Mouse (Mus musculus) CH12.LX (cell line): ENCODE data around the gene Btbd9. TPM values are rescaled to one million over a fixed set of nuclear protein-coding genes. Genes with fewer than 3 reads are reported as not detected.

Experiments
- DNase-seq: peaks from one replicate; pipeline ENCODE4 v3.0.0-alpha.2; 2013; ENCODE audit errors: extremely low read depth
- H3K27ac ChIP-seq: 2 replicates; pipeline ENCODE4 v1.5.1; 2012; ENCODE audit warnings: low read depth, mild to moderate bottlenecking, control low read depth, moderate library complexity; ENCODE audit not compliant: insufficient read depth
- H3K27me3 ChIP-seq: replicated peaks from 2 replicates; pipeline ENCODE3; 2012; ENCODE audit warnings: inconsistent platforms
- H3K36me3 ChIP-seq, 2 experiments: replicated peaks in 1 of 2; 2 replicates each; pipeline versions ENCODE3 to v1.6.1; 2012; ENCODE audit warnings: inconsistent platforms in 1 of 2, low read length in 1 of 2, mild to moderate bottlenecking in 1 of 2, mixed read lengths in 1 of 2, moderate library complexity in 1 of 2; ENCODE audit not compliant: control insufficient read depth in 1 of 2, insufficient read depth in 1 of 2
- H3K4me1 ChIP-seq, 2 experiments: 2 replicates each; pipeline ENCODE4 v1.6.1; 2012; ENCODE audit warnings: inconsistent platforms in 1 of 2, moderate library complexity in 1 of 2; ENCODE audit not compliant: insufficient read depth in 2 of 2, control insufficient read depth in 1 of 2
- H3K4me2 ChIP-seq: 2 replicates; pipeline ENCODE4 v1.6.1; 2012; ENCODE audit warnings: low read depth, mild to moderate bottlenecking, control low read depth; ENCODE audit not compliant: poor library complexity, insufficient read depth, severe bottlenecking
- H3K4me3 ChIP-seq, 3 experiments: fragments of 150-350 bp in 1 of 3; sonication (generic) in 1 of 3; replicated peaks in 1 of 3; 2 replicates each; pipeline versions ENCODE3 to v1.5.1; 2011 to 2012; ENCODE audit warnings: low read depth in 2 of 3, low read length in 2 of 3, mild to moderate bottlenecking in 2 of 3, moderate library complexity in 2 of 3, control low read depth in 1 of 3, improper control_type of control experiment in 1 of 3, inconsistent platforms in 1 of 3, mixed read lengths in 1 of 3; ENCODE audit not compliant: poor library complexity in 1 of 3
- H3K79me2 ChIP-seq: replicated peaks from 2 replicates; pipeline ENCODE4 v1.6.1; 2012; ENCODE audit warnings: mild to moderate bottlenecking, moderate library complexity; ENCODE audit not compliant: control insufficient read depth, poor library complexity, insufficient read depth, severe bottlenecking; ENCODE audit errors: extremely low read depth
- H3K9ac ChIP-seq: 2 replicates; pipeline ENCODE4 v1.6.1; 2012; ENCODE audit warnings: low read depth, mild to moderate bottlenecking, control low read depth, moderate library complexity; ENCODE audit not compliant: insufficient read depth
- H3K9me3 ChIP-seq: replicated peaks from 2 replicates; pipeline ENCODE3; 2012; ENCODE audit warnings: low read length, inconsistent platforms, mixed read lengths
- BHLHE40 ChIP-seq: IDR thresholded peaks from 2 replicates; pipeline ENCODE4 v1.6.1; 2011; ENCODE audit warnings: mild to moderate bottlenecking, low read depth, low read length, improper control_type of control experiment
- CHD1 ChIP-seq: IDR thresholded peaks from 2 replicates; pipeline ENCODE4 v1.6.1; 2012; ENCODE audit warnings: low read depth, low read length, improper control_type of control experiment, inconsistent platforms
- ELF1 ChIP-seq: IDR thresholded peaks from 2 replicates; pipeline ENCODE4 v1.6.1; 2014; ENCODE audit warnings: low read depth, mild to moderate bottlenecking, inconsistent platforms, low read length, improper control_type of control experiment
- EP300 ChIP-seq: IDR thresholded peaks from 2 replicates; pipeline ENCODE4 v1.6.1; 2011; ENCODE audit warnings: low read length, improper control_type of control experiment
- GABPA ChIP-seq: IDR thresholded peaks from 2 replicates; pipeline ENCODE4 v1.6.1; 2012; ENCODE audit warnings: low read depth, low read length, improper control_type of control experiment, inconsistent platforms; ENCODE audit not compliant: insufficient replicate concordance
- HCFC1 ChIP-seq: IDR thresholded peaks from 2 replicates; pipeline ENCODE4 v1.6.1; 2012; ENCODE audit warnings: low read depth, mild to moderate bottlenecking, inconsistent platforms, low read length, improper control_type of control experiment
- IRF4 ChIP-seq: IDR thresholded peaks from 2 replicates; pipeline ENCODE4 v1.6.1; 2014; ENCODE audit warnings: low read depth, mild to moderate bottlenecking, inconsistent platforms, low read length, improper control_type of control experiment
- JUN ChIP-seq: IDR thresholded peaks from 2 replicates; pipeline ENCODE4 v1.6.1; 2011; ENCODE audit warnings: low read depth, mild to moderate bottlenecking, low read length, improper control_type of control experiment, moderate library complexity; ENCODE audit not compliant: insufficient read depth
- MAFK ChIP-seq: IDR thresholded peaks from 2 replicates; pipeline ENCODE4 v1.6.1; 2011; ENCODE audit warnings: low read length, improper control_type of control experiment; ENCODE audit not compliant: insufficient replicate concordance
- MAX ChIP-seq: IDR thresholded peaks from 2 replicates; pipeline ENCODE4 v1.6.1; 2011; ENCODE audit warnings: low read length, improper control_type of control experiment
- MAZ ChIP-seq: IDR thresholded peaks from 2 replicates; pipeline ENCODE4 v1.6.1; 2012; ENCODE audit warnings: low read depth, mild to moderate bottlenecking, inconsistent platforms, low read length, improper control_type of control experiment, moderate library complexity
- MEF2A ChIP-seq: IDR thresholded peaks from 2 replicates; pipeline ENCODE4 v1.6.1; 2014; ENCODE audit warnings: low read depth, mild to moderate bottlenecking, inconsistent platforms, low read length, improper control_type of control experiment, borderline replicate concordance
- MXI1 ChIP-seq: IDR thresholded peaks from 2 replicates; pipeline ENCODE4 v1.6.1; 2011; ENCODE audit warnings: mild to moderate bottlenecking, low read depth, low read length, improper control_type of control experiment
- NELFE ChIP-seq: IDR thresholded peaks from 2 replicates; pipeline ENCODE4 v1.6.1; 2011; ENCODE audit warnings: low read depth, low read length, improper control_type of control experiment
- NRF1 ChIP-seq: IDR thresholded peaks from 2 replicates; pipeline ENCODE4 v1.6.1; 2014; ENCODE audit warnings: low read depth, mild to moderate bottlenecking, inconsistent platforms, low read length, improper control_type of control experiment, moderate library complexity
- PAX5 ChIP-seq: IDR thresholded peaks from 2 replicates; pipeline ENCODE4 v1.6.1; 2012; ENCODE audit warnings: low read length, inconsistent platforms, mixed read lengths
- RCOR1 ChIP-seq: conservative IDR thresholded peaks from 2 replicates; pipeline ENCODE4 v1.6.1; 2012; ENCODE audit warnings: low read depth, mild to moderate bottlenecking, inconsistent platforms, low read length, improper control_type of control experiment
- TBP ChIP-seq: conservative IDR thresholded peaks from 2 replicates; pipeline ENCODE4 v1.6.1; 2011; ENCODE audit warnings: low read depth, low read length, improper control_type of control experiment
- USF2 ChIP-seq: conservative IDR thresholded peaks from 2 replicates; pipeline ENCODE4 v1.6.1; 2011; ENCODE audit warnings: low read depth, low read length, improper control_type of control experiment
- ZC3H11A ChIP-seq: IDR thresholded peaks from 2 replicates; pipeline ENCODE4 v1.6.1; 2012; ENCODE audit warnings: low read depth, mild to moderate bottlenecking, inconsistent platforms, low read length, improper control_type of control experiment
- ZKSCAN1 ChIP-seq: IDR thresholded peaks from 2 replicates; pipeline ENCODE4 v1.6.1; 2012; ENCODE audit warnings: low read depth, inconsistent platforms, low read length, improper control_type of control experiment, borderline replicate concordance
- ZMIZ1 ChIP-seq: IDR thresholded peaks from 2 replicates; pipeline ENCODE4 v1.6.1; 2012; ENCODE audit warnings: low read depth, mild to moderate bottlenecking, inconsistent platforms, low read length, improper control_type of control experiment
- ZNF384 ChIP-seq: IDR thresholded peaks from 2 replicates; pipeline ENCODE4 v1.6.1; 2012; ENCODE audit warnings: low read depth, low read length, improper control_type of control experiment, inconsistent platforms
- dilution Hi-C: fragments of 300-500 bp; cut with MboI; formaldehyde crosslinking; loops from 2 replicates; pipeline ENCODE4 v1.14.3; 2020; ENCODE audit warnings: low sequenced_read_pairs; ENCODE audit not compliant: extremely low pct_unique_long_range_greater_than_20kb, extremely low pct_ligation_motif_present
- in situ Hi-C: fragments of 300-500 bp; cut with MboI; formaldehyde crosslinking; loops from 3 replicates; pipeline ENCODE4 v1.14.3; 2019; ENCODE audit warnings: low sequenced_read_pairs, low pct_ligation_motif_present, low pct_unique_long_range_greater_than_20kb, mixed read lengths
- polyA plus RNA-seq: library from polyadenylated mRNA; unstranded; fragments of >175 nt; gene quantifications from 2 replicates; pipeline ENCODE4 v1.2.1, GENCODE M21; 2012; ENCODE audit warnings: low read depth; ENCODE audit not compliant: insufficient read length
- total RNA-seq, 2 experiments: library from RNA; depleted of rRNA; stranded (reverse); fragments of 300-350 nt in 1 of 2; fragments of >200 nt in 1 of 2; gene quantifications; 2 replicates each; pipeline ENCODE4 v1.2.3; 2012 to 2014

The Btbd9 gene
- total and polyA plus RNA-seq, 3 experiments, result 19.3 to 25.4 (median 20.0) TPM

- Histone ChIP-seq H3K4me2 (no peak overlapping the region), H3K79me2 (no peaks in the 10 kb centered on the region), H3K4me1 (peaks cover 3 to 8% of the 10 kb centered on the region in 2 experiments; a peak in 3 of 4 replicates), H3K9ac (no peak overlapping the region), H3K27ac (no peak overlapping the region), H3K9me3 (no peaks in the 10 kb centered on the region), H3K4me3 (no peak overlapping the region), H3K27me3 (no peaks in the 10 kb centered on the region), H3K36me3 (peaks cover 0 to 27% of the 10 kb centered on the region in 2 experiments)
- dilution Hi-C loops (no loop called here), in situ Hi-C loops (loop anchor here (25.0 kb wide), 1 partner anchor 201 kb away; no protein-coding TSS in a partner anchor)
- no peak for DNase-seq
- no peak for TF ChIP-seq RCOR1
- TF ChIP-seq ELF1, result no peak
- no peak for TF ChIP-seq IRF4
- TF ChIP-seq MAZ, result no peak
- TF ChIP-seq ZKSCAN1, result no peak
- TF ChIP-seq NRF1, result no peak
- no peak for TF ChIP-seq MXI1
- TF ChIP-seq EP300, result no peak
- TF ChIP-seq CHD1, result no peak
- TF ChIP-seq ZNF384, result no peak
- no peak for TF ChIP-seq TBP
- TF ChIP-seq ZC3H11A, result no peak
- TF ChIP-seq BHLHE40, result no peak
- TF ChIP-seq GABPA, result no peak
- no peak for TF ChIP-seq ZMIZ1
- no peak for TF ChIP-seq MEF2A
Observed at GRCm38 (mm10) chr17:30438786-30439185, 137.5 kb downstream of the Btbd9 start.

- no peaks in the 10 kb centered on the region for H3K79me2 ChIP-seq
- H3K4me3 ChIP-seq, result no peak overlapping the region
- no peak for DNase-seq
- peaks cover 0 to 19% of the 10 kb centered on the region in 2 experiments for H3K36me3 ChIP-seq
- in situ Hi-C loops, result loop anchor here (25.0 kb wide), 1 partner anchor 199 kb away; no protein-coding TSS in a partner anchor
- no peak overlapping the region for H3K4me2 ChIP-seq
- dilution Hi-C loops, result no loop called here
- TF ChIP-seq MAX, result no peak
- TF ChIP-seq USF2, result no peak
- no peak for TF ChIP-seq MAZ
- TF ChIP-seq MAFK, result no peak
- TF ChIP-seq GABPA, result no peak
- TF ChIP-seq ZKSCAN1, result no peak
- TF ChIP-seq NRF1, result no peak
- no peak for TF ChIP-seq NELFE
- TF ChIP-seq JUN, result no peak
- TF ChIP-seq ELF1, result no peak
- no peak for TF ChIP-seq PAX5
- no peak for TF ChIP-seq HCFC1
- no peaks in the 10 kb centered on the region for H3K27me3 ChIP-seq
- H3K9me3 ChIP-seq, result no peaks in the 10 kb centered on the region
- peaks cover 3 to 8% of the 10 kb centered on the region in 2 experiments; a peak in 3 of 4 replicates for H3K4me1 ChIP-seq
- no peak overlapping the region for H3K9ac ChIP-seq
- no peak overlapping the region for H3K27ac ChIP-seq
Observed at GRCm38 (mm10) chr17:30436021-30436461, 140.2 kb downstream of the Btbd9 start.
